Mouse (Mus musculus) erythroblast, embryonic 14.5 days (primary cell): Measurements from ENCODE around the gene Nova1. TPM values are rescaled to one million over a fixed set of nuclear protein-coding genes. Genes with fewer than 3 reads are reported as not detected.

Experiments used
- H3K27me3 ChIP-seq: 2 replicates; pipeline ENCODE4 v1.6.1; 2012; ENCODE audit warnings: inconsistent platforms; ENCODE audit not compliant: control insufficient read depth
- H3K36me3 ChIP-seq: 2 replicates; pipeline ENCODE4 v1.6.1; 2012; ENCODE audit warnings: mild to moderate bottlenecking, inconsistent platforms; ENCODE audit not compliant: control insufficient read depth
- H3K4me1 ChIP-seq: 2 replicates; pipeline ENCODE4 v1.6.1; 2012; ENCODE audit warnings: inconsistent platforms; ENCODE audit not compliant: control insufficient read depth
- H3K4me3 ChIP-seq: replicated peaks from 2 replicates; pipeline ENCODE3; 2012; ENCODE audit warnings: moderate library complexity, mild to moderate bottlenecking, inconsistent platforms
- H3K9me3 ChIP-seq: 2 replicates; pipeline ENCODE4 v1.6.1; 2012; ENCODE audit warnings: low read length, inconsistent platforms, mixed read lengths; ENCODE audit not compliant: control insufficient read depth
- GATA1 ChIP-seq: IDR thresholded peaks from 2 replicates; pipeline ENCODE4 v1.6.1; 2012; ENCODE audit warnings: low read length, inconsistent platforms, mixed read lengths
- TAL1 ChIP-seq: IDR thresholded peaks from 3 replicates; pipeline ENCODE4 v1.6.1; 2012; ENCODE audit warnings: low read length, inconsistent platforms, mixed read lengths
- polyA plus RNA-seq: library from polyadenylated mRNA; stranded (reverse); fragments of >175 nt; gene quantifications from 2 replicates; pipeline ENCODE4 v1.2.3, GENCODE M21; 2012

The Nova1 gene
- polyA plus RNA-seq, 1 experiment, result not detected

- Histone ChIP-seq H3K36me3 (no peaks in the 10 kb centered on the region), H3K4me3 (no peak overlapping the region), H3K27me3 (no peaks in the 10 kb centered on the region), H3K9me3 (no peaks in the 10 kb centered on the region), H3K4me1 (no peaks in the 10 kb centered on the region)
- TF ChIP-seq GATA1 (no peak), TAL1 (no peak)
These were observed 99.7 kb downstream of the Nova1 start for GRCm38 (mm10) chr12:46719076-46719475.

GRCm38 (mm10) chr12:46710094-46710493 lies 108.6 kb downstream of the Nova1 start:
- Histone ChIP-seq H3K27me3 (no peaks in the 10 kb centered on the region), H3K9me3 (no peaks in the 10 kb centered on the region), H3K4me1 (no peaks in the 10 kb centered on the region), H3K4me3 (no peak overlapping the region), H3K36me3 (no peaks in the 10 kb centered on the region)
- TF ChIP-seq TAL1, result no peak
- no peak for TF ChIP-seq GATA1

- Histone ChIP-seq H3K4me3 (no peak overlapping the region), H3K9me3 (no peaks in the 10 kb centered on the region), H3K4me1 (no peaks in the 10 kb centered on the region), H3K27me3 (no peaks in the 10 kb centered on the region), H3K36me3 (no peaks in the 10 kb centered on the region)
- TF ChIP-seq TAL1 (no peak), GATA1 (no peak)
These were observed 109.3 kb downstream of the Nova1 start for GRCm38 (mm10) chr12:46709475-46709874.

GRCm38 (mm10) chr12:46700202-46700601 lies 118.5 kb downstream of the Nova1 start:
- H3K9me3 ChIP-seq, result peaks cover 5% of the 10 kb centered on the region
- no peaks in the 10 kb centered on the region for H3K27me3 ChIP-seq
- H3K4me3 ChIP-seq, result no peak overlapping the region
- no peak for TF ChIP-seq GATA1
- no peak for TF ChIP-seq TAL1
- H3K36me3 ChIP-seq, result no peaks in the 10 kb centered on the region
- H3K4me1 ChIP-seq, result no peaks in the 10 kb centered on the region

GRCm38 (mm10) chr12:46676341-46676740 lies 142.4 kb downstream of the Nova1 start:
- TF ChIP-seq TAL1 (no peak), GATA1 (no peak)
- Histone ChIP-seq H3K4me1 (no peaks in the 10 kb centered on the region), H3K9me3 (no peaks in the 10 kb centered on the region), H3K4me3 (no peak overlapping the region), H3K27me3 (no peaks in the 10 kb centered on the region), H3K36me3 (no peaks in the 10 kb centered on the region)

GRCm38 (mm10) chr12:46666706-46667105 lies 152.0 kb downstream of the Nova1 start:
- no peaks in the 10 kb centered on the region for H3K4me1 ChIP-seq
- TF ChIP-seq GATA1 (no peak), TAL1 (no peak)
- H3K9me3 ChIP-seq, result no peaks in the 10 kb centered on the region
- no peaks in the 10 kb centered on the region for H3K36me3 ChIP-seq
- H3K27me3 ChIP-seq, result no peaks in the 10 kb centered on the region
- no peak overlapping the region for H3K4me3 ChIP-seq

- no peak overlapping the region for H3K4me3 ChIP-seq
- peaks cover 4% of the 10 kb centered on the region; the same call in 1 of the 2 replicates for H3K9me3 ChIP-seq
- no peaks in the 10 kb centered on the region for H3K27me3 ChIP-seq
- no peak for TF ChIP-seq GATA1
- TF ChIP-seq TAL1, result no peak
- H3K4me1 ChIP-seq, result no peaks in the 10 kb centered on the region
- H3K36me3 ChIP-seq, result no peaks in the 10 kb centered on the region
These were observed 172.6 kb downstream of the Nova1 start for GRCm38 (mm10) chr12:46646139-46646611.

- TF ChIP-seq TAL1 (no peak), GATA1 (no peak)
- H3K4me1 ChIP-seq, result no peaks in the 10 kb centered on the region
- H3K36me3 ChIP-seq, result no peaks in the 10 kb centered on the region
- H3K4me3 ChIP-seq, result no peak overlapping the region
- no peaks in the 10 kb centered on the region for H3K27me3 ChIP-seq
- H3K9me3 ChIP-seq, result peaks cover 4% of the 10 kb centered on the region; the same call in 1 of the 2 replicates
These were observed 173.3 kb downstream of the Nova1 start for GRCm38 (mm10) chr12:46645365-46645962.
